Mouse (Mus musculus) heart, embryonic 12.5 days (tissue): Measurements from ENCODE around the gene Rxra. TPM values are rescaled to one million over a fixed set of nuclear protein-coding genes. Genes with fewer than 3 reads are reported as not detected.

Experiments
- ATAC-seq: fragments of 200-750 bp; cut with Nextera tagmentation; 2 replicates; pipeline ENCODE4 v1.8.0; 2017; ENCODE audit warnings: moderate TSS enrichment, moderate library complexity; ENCODE audit not compliant: insufficient number of reproducible peaks, low FRiP score
- H3K27ac ChIP-seq: fragments of 300-500 bp; sonication (generic); 2 replicates; pipeline ENCODE4 v1.5.1; 2016; ENCODE audit warnings: mild to moderate bottlenecking, moderate library complexity; ENCODE audit not compliant: poor library complexity, severe bottlenecking
- H3K27me3 ChIP-seq: fragments of 300-500 bp; sonication (generic); replicated peaks from 2 replicates; pipeline ENCODE4 v1.6.1; 2016; ENCODE audit warnings: mild to moderate bottlenecking, moderate library complexity
- H3K36me3 ChIP-seq: fragments of 300-500 bp; sonication (generic); 2 replicates; pipeline ENCODE4 v1.6.1; 2016; ENCODE audit warnings: mild to moderate bottlenecking, moderate library complexity
- H3K4me1 ChIP-seq: fragments of 300-500 bp; sonication (generic); replicated peaks from 2 replicates; pipeline ENCODE4 v1.6.1; 2016; ENCODE audit warnings: mild to moderate bottlenecking
- H3K4me2 ChIP-seq: fragments of 300-500 bp; sonication (generic); 2 replicates; pipeline ENCODE4 v1.6.1; 2016; ENCODE audit warnings: mild to moderate bottlenecking, moderate library complexity
- H3K4me3 ChIP-seq: fragments of 300-500 bp; sonication (generic); 2 replicates; pipeline ENCODE4 v1.5.1; 2016; ENCODE audit warnings: mild to moderate bottlenecking
- H3K9ac ChIP-seq: fragments of 300-500 bp; sonication (generic); 2 replicates; pipeline ENCODE4 v1.6.1; 2016; ENCODE audit warnings: mild to moderate bottlenecking, moderate library complexity
- H3K9me3 ChIP-seq: fragments of 300-500 bp; sonication (generic); replicated peaks from 2 replicates; pipeline ENCODE4 v1.6.1; 2016; ENCODE audit warnings: mild to moderate bottlenecking, moderate library complexity
- WGBS: fragments of 180-500 bp; shearing (Covaris S2); methylation state at CpG from one replicate; pipeline ENCODE4 v1.1.7; 2016; 5-methylcytosine and 5-hydroxymethylcytosine counted together
- polyA plus RNA-seq: library from polyadenylated mRNA; unstranded; fragments of >200 nt; fragmentation: Nextera tagmentation; extraction: Ambion mirVana; gene quantifications from 2 replicates; pipeline ENCODE4 v1.2.1, GENCODE M21; 2016

Rxra gene
- polyA plus RNA-seq, 1 experiment from 2014 or later, result 7.8 TPM

DNA sequence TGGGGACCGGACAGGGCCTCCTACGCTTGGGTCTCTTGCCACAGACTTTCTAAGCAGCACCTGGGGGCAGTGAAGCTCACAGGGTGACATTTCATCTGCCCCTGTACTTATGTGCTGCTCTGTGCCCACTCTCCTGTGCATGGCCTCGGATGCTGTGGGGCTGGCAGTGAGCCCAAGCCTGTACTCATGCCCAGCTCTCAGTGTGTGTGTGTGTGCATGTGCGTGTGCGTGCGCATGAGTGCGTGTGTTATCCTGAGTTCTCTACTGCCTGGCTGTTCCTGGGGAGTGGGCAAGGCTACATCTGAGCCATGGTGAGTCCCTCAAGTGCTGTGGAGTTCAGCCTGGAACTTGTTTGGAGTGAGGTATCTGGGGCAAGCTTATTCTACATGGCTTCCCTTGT, 103.9 kb downstream of the Rxra start:
- no peak overlapping the region for H3K9ac ChIP-seq
- H3K36me3 ChIP-seq, result no peaks in the 10 kb centered on the region
- H3K9me3 ChIP-seq, result no peaks in the 10 kb centered on the region
- WGBS, result 85% methylated on average over 7 of the region's 7 CpGs
- H3K27me3 ChIP-seq, result 0 out of 2 replicates have a peak, but pooled peaks cover 5% of the 10 kb centered on the region
- no peak overlapping the region for H3K4me3 ChIP-seq
- no peak overlapping the region for H3K4me2 ChIP-seq
- no peaks in the 10 kb centered on the region for H3K4me1 ChIP-seq
- no peak for ATAC-seq
- H3K27ac ChIP-seq, result no peak overlapping the region

DNA sequence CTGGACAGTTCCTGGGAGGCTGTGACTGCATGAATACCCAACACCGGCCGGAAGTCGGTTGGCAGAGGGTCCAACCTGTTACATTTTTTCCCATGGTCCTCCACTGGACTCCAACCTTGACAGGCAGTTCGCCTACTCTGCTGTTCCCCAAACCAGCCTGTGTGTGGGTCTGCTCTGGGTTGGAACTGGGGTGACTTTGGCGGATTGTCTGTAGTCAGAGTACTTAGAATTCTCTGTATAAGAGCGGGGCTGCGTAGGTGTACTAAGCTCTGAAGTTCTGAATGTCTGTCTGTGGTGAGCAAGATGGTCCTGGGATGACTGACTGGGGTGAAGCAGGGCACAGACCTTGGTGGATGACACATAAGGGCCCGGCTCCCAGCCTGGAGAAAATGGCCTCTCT, 109.1 kb downstream of the Rxra start:
- H3K27me3 ChIP-seq, result 0 out of 2 replicates have a peak, but pooled peaks cover 6% of the 10 kb centered on the region
- H3K36me3 ChIP-seq, result no peaks in the 10 kb centered on the region
- H3K4me2 ChIP-seq, result no peak overlapping the region
- H3K9me3 ChIP-seq, result no peaks in the 10 kb centered on the region
- no peaks in the 10 kb centered on the region for H3K4me1 ChIP-seq
- H3K9ac ChIP-seq, result no peak overlapping the region
- H3K4me3 ChIP-seq, result no peak overlapping the region
- no peak for ATAC-seq
- H3K27ac ChIP-seq, result no peak overlapping the region
- WGBS, result 88% methylated on average over 8 of the region's 8 CpGs

DNA sequence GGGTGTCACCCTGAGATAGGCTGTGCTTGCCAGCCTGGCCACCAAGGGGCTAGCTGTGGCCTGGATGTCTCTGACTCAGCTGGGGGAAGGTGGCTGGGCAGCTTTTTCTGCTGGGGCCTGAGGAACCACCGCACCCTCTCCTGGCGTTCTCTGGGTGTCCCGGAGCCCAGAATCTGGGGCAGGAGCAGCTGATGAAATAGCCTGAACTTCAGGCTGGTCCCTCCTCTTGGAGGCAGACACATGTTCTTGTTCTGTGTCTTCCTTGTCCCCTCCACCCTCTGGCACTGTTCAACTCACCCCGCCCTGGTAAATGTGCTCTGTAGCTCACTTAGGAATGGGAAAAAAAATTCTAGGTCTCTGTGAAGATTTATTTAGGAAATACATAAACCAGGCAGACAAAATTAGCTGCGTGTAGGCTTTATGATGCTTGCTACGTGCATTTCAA, 109.8 kb downstream of the Rxra start:
- H3K9ac ChIP-seq, result 0 out of 2 replicates have a peak overlapping the region, but pooled peaks have one; percentile 15
- H3K4me3 ChIP-seq, result no peak overlapping the region
- no peaks in the 10 kb centered on the region for H3K9me3 ChIP-seq
- H3K36me3 ChIP-seq, result no peaks in the 10 kb centered on the region
- WGBS, result 77% methylated on average over 6 of the region's 6 CpGs
- H3K4me2 ChIP-seq, result no peak overlapping the region
- 0 out of 2 replicates have a peak, but pooled peaks cover 6% of the 10 kb centered on the region for H3K27me3 ChIP-seq
- ATAC-seq, result no peak
- H3K4me1 ChIP-seq, result no peaks in the 10 kb centered on the region
- no peak overlapping the region for H3K27ac ChIP-seq

DNA sequence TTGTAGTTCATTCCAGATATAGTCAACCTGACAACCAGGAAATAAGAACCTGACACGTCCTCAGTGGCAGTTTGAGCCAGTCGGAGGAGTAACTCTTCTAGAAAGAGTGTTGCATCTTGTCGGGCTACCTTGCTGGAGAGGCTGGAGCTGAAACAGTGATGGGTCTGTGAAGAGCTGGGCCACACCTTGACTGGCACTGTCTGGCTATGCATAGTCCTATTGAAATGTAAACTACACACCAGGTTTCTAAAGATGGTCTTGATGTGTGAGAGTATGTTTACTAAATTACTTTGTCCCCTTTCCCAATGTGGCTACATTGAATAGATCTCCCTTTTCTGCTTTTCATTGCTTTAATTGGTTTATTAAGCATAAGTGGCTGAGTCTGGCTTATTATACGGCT, 115.3 kb downstream of the Rxra start:
- no peaks in the 10 kb centered on the region for H3K36me3 ChIP-seq
- no peaks in the 10 kb centered on the region for H3K4me1 ChIP-seq
- H3K4me2 ChIP-seq, result no peak overlapping the region
- H3K9ac ChIP-seq, result no peak overlapping the region
- 77% methylated on average over 4 of the region's 4 CpGs for WGBS
- ATAC-seq, result no peak
- H3K4me3 ChIP-seq, result no peak overlapping the region
- H3K27me3 ChIP-seq, result 0 out of 2 replicates have a peak, but pooled peaks cover 3% of the 10 kb centered on the region
- no peaks in the 10 kb centered on the region for H3K9me3 ChIP-seq
- no peak overlapping the region for H3K27ac ChIP-seq

DNA sequence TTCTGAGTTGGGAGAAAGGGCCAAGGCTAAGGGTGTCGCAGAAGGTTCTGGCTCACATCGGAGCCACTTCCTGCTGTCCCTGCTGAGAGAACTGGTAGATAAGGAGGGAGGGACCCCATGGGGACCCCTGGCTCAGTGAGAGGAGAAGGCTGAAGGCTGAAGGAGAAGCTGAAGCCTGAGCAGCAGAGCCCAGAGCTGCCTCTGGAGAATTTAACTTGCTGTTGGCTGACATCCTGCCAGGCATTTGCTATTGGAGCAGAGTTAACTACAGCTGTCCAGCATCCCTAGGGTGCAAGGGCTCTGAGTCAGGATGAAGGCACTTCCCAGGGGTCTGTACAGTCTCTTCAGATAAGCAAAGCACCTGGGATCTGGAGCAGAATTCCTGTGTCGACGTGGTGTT, 122.8 kb downstream of the Rxra start:
- H3K36me3 ChIP-seq, result no peaks in the 10 kb centered on the region
- no peak overlapping the region for H3K9ac ChIP-seq
- H3K4me3 ChIP-seq, result no peak overlapping the region
- peak overlapping the region; percentile 80 for H3K27ac ChIP-seq
- 0 out of 2 replicates have a peak, but pooled peaks have one; percentile 30 for ATAC-seq
- H3K4me1 ChIP-seq, result peaks cover 27% of the 10 kb centered on the region
- H3K9me3 ChIP-seq, result no peaks in the 10 kb centered on the region
- 12% methylated on average over 4 of the region's 4 CpGs for WGBS
- no peak overlapping the region for H3K4me2 ChIP-seq
- H3K27me3 ChIP-seq, result no peaks in the 10 kb centered on the region

DNA sequence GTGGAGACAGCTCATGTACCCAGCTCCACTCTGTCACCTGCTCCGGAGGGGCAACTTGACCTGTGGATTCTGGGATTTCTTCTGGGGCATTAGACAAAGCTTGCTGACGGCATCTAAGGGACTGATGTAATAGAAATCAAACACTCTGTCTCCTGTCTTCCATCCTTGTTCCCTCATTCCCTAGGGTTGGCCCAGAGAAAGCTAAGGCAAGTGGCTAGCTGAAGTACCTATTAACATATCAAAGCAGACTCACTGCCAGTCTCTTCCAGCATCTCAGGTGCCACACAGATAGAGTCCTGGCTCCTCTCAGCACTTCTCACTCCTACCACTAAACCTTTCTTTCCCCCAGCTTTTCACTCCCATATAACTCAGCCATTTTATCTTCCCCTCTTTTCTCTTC, 124.8 kb downstream of the Rxra start:
- Histone ChIP-seq H3K36me3 (no peaks in the 10 kb centered on the region), H3K27ac (no peak overlapping the region), H3K9ac (no peak overlapping the region), H3K27me3 (no peaks in the 10 kb centered on the region), H3K4me3 (no peak overlapping the region), H3K9me3 (no peaks in the 10 kb centered on the region), H3K4me1 (peaks cover 27% of the 10 kb centered on the region), H3K4me2 (no peak overlapping the region)
- WGBS, result 70% methylated on average over 2 of the region's 2 CpGs
- no peak for ATAC-seq

DNA sequence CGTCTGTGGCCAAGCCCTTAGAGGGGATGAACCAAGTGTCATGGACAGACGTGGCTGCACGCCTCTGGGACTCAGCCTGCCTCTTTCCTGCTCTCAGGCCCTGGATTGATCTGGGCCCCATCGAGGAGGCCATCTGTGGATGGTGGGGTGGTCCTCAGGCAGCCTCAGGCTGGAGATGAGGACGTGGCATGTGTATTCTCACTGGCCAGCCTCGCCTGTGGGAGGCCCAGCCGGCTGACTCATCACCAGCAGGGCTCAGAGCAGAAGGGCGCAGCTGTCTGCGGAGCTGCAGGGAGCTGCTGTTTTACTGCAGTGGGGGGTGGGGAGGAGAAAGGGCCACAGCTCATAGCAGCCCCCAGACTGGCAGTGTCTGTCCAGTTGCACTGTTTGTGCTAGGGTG, 126.3 kb downstream of the Rxra start:
- H3K9ac ChIP-seq, result no peak overlapping the region
- H3K4me1 ChIP-seq, result peaks cover 27% of the 10 kb centered on the region
- no peaks in the 10 kb centered on the region for H3K36me3 ChIP-seq
- no peak overlapping the region for H3K4me3 ChIP-seq
- no peaks in the 10 kb centered on the region for H3K27me3 ChIP-seq
- H3K4me2 ChIP-seq, result no peak overlapping the region
- WGBS, result 25% methylated on average over 9 of the region's 9 CpGs
- no peak overlapping the region for H3K27ac ChIP-seq
- no peaks in the 10 kb centered on the region for H3K9me3 ChIP-seq
- ATAC-seq, result peak; percentile 66

DNA sequence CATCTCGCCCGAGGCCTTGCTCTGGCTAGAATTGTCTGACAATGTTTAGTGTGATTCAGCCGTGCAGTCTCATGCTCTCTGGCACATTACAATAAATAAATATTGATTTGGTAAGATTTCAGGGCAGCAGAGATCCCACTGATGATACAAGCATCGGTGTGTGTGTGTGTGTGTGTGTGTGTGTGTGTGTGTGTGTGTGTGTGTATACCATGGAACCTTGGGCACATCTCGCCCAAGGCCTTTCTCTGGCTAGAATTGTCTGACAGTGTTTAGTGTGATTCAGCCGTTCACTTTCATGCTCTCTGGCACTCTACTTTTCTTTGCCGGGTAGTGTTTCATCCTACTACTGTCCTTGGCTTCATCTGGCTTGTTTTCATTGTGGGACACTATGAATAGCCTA, 130.5 kb downstream of the Rxra start:
- ATAC-seq, result no peak
- Histone ChIP-seq H3K4me2 (no peak overlapping the region), H3K36me3 (no peaks in the 10 kb centered on the region), H3K9ac (no peak overlapping the region), H3K9me3 (0 out of 2 replicates have a peak, but pooled peaks cover 3% of the 10 kb centered on the region), H3K27ac (no peak overlapping the region), H3K27me3 (no peaks in the 10 kb centered on the region), H3K4me1 (peaks cover 20% of the 10 kb centered on the region), H3K4me3 (no peak overlapping the region)
- 79% methylated on average over 7 of the region's 7 CpGs for WGBS

DNA sequence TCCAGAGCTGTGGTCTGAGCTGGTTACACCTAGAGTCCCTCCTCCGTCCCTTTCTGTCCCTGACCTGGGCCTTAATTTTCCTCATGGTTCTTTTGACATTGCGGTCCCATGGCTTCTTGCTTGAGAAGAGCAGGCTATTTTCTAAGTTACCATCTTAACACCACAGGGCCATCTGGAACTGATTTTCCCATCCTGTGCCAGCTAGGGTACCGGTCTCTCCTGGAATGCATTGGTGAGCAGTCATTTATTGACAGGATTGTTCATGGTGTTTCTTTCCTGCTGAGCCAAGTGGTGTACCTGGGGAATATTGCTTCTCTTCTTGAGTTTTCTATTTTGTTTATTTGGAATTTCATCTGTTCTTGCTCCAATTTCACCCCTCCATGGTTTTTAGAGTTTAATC, 131.4 kb downstream of the Rxra start:
- H3K27ac ChIP-seq, result no peak overlapping the region
- H3K4me1 ChIP-seq, result peaks cover 19% of the 10 kb centered on the region
- no peak overlapping the region for H3K4me2 ChIP-seq
- no peak overlapping the region for H3K9ac ChIP-seq
- no peak overlapping the region for H3K4me3 ChIP-seq
- 0 out of 2 replicates have a peak, but pooled peaks cover 3% of the 10 kb centered on the region for H3K9me3 ChIP-seq
- no peaks in the 10 kb centered on the region for H3K27me3 ChIP-seq
- WGBS, result 85% methylated on average over 3 of the region's 3 CpGs
- no peak for ATAC-seq
- H3K36me3 ChIP-seq, result no peaks in the 10 kb centered on the region

DNA sequence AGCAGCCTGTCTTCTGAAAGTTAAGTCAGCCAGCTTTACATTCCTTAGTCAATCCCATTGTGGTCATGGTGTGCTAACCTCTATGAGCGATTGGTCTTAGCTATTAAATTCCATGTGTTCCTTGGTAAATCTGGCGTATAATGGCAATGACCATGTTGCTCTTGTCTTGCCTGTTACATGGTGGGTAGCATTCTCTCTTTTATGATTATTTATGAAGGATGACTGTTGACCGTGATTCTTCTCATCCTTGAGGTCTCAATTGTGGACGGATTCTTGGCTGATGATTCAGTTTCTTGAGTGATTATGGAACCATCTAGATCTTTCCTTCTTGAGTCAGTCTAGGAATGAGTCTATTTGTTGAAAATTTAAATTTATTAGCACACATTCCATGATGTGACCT, 133.7 kb downstream of the Rxra start:
- WGBS, result 68% methylated on average over 4 of the region's 4 CpGs
- no peak overlapping the region for H3K4me3 ChIP-seq

More for the DNA sequence above, 133.7 kb downstream of the Rxra start:
- Histone ChIP-seq H3K27me3 (no peaks in the 10 kb centered on the region), H3K36me3 (no peaks in the 10 kb centered on the region), H3K9ac (no peak overlapping the region), H3K9me3 (0 out of 2 replicates have a peak, but pooled peaks cover 3% of the 10 kb centered on the region), H3K4me2 (no peak overlapping the region), H3K4me1 (peaks cover 32% of the 10 kb centered on the region), H3K27ac (no peak overlapping the region)
- ATAC-seq, result no peak
